Mouse (Mus musculus): Measurements from ENCODE around the gene Arl5a.

DNA sequence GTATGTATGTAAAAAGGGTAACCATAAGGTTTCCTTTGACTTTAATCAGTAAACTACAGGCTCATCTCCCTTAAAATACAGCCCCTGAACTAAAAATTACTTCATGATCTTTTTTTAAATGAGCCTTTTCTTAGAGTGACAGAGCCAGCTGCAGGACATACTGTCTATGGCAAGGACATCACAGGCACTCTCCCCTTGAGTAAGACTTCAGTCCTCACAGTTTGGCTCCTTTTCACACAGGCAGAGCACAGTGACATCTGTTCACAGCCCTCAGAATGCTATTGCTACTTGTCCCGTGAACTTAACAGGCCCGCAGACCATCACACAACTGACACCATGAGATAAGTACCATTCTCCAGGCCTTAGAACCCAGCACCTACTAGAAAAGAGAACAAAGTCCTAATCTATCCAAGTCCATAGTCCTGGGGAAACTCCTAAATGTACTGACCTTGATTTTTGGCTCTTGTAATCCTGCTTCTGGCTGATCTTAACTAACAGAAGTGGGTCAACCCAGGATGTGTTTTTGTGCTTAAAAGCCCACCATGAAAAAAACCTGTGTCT, 34.2 kb downstream of the Arl5a start:
- TF ChIP-seq CTCF (IDR thresholded peaks at IDR 0.05) (no peak), EP300 (IDR thresholded peaks at IDR 0.05) (no peak)
